Mouse (Mus musculus) frontal cortex, adult (tissue): ENCODE measurements around the gene Arl4d.
A peak's percentile ranks its signal among the peaks of the same experiment; 100 is the strongest.
"Not testable (repeated sequence)": the region's sequence is repeated elsewhere in the genome, so short reads cannot be mapped to it uniquely, and the experiment has no call there.

Experiments used
- ATAC-seq: cut with Nextera tagmentation; 2 replicates; pipeline ENCODE4 v1.9.2; 2017; ENCODE audit warnings: mild to moderate bottlenecking, moderate library complexity, mixed read lengths; ENCODE audit not compliant: low TSS enrichment

Gene Arl4d

DNA sequence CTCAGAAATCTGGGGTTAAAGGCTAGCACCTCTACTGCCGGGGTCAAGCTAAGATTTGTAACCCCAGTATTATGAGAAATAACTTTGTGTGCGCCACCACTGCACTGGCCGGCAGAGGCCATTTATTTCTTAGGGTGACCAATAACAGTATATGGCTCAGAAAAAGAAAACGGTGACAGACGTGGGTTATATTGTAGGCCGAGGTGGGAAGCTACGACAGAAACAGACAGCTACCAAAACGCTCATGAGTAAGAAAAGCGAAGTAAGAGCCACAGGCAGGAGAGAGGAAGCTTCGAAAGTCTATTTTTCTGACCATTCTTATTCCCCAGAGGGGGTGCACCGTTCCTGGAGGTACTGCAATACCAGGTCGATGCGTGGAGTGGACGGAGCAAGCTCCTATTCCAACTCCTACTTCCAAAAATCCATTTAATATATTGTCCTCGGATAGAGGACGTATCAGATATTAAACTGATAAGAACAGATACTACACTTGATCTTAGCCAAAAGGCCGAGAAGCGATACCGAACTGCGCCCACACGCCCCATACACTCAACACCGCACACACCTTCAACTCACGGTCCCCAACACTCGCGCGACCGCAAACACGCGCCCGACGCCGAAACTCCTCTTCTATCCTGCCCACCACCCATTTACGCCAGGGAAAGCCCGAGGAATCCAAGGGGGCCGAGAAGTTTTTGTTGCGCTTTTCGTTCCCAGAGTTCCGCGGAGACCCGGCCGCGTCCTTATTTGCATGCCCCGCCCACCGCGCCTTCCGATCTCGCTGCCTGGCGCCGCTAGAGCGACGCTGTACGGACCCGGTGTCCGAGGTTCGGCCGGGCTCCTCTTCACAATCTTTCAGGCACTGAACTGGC lies 19.7 kb upstream of the Arl4d start:
- peak; percentile 88 for ATAC-seq

DNA sequence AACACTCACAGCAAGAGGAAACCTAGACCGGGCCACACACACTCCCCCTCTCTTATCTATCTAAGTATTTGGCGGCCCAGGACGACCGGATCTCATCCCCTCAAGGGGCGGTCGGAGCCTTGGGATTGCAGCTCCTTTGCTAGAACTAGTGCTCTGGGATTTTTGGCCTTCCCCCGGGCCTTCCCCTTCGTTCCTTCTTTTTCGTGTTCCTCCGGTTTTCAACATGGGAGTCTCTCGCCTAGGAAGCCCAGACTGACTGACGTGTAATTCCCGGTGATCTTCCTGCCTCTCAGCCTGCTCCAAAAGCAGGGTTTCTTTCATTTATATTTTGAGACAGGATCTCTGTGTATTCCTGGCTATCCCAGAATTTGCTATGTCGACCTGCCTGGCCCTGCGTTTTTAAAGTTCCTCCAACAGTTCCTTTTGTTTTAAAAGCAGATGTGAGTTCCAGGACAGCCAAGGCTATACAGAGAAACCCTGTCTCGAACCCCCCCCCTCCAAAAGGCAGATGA lies 19.0 kb upstream of the Arl4d start:
- not testable (repeated sequence) for ATAC-seq

DNA sequence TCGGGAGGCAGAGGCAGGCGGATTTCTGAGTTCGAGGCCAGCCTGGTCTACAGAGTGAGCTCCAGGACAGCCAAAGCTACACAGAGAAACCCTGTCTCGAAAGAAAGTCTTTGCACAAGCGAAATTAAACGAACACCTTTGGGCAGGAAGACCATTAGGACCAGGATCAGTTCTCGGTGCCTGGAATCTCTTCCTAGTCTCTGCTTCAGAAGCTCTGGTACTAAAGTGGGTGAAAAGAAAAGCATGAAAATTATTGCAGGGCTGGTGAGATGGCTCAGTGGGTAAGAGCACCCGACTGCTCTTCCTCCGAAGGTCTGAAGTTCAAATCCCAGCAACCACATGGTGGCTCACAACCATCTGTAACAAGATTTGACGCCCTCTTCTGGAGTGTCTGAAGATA lies 18.2 kb upstream of the Arl4d start:
- ATAC-seq: not testable (repeated sequence)

DNA sequence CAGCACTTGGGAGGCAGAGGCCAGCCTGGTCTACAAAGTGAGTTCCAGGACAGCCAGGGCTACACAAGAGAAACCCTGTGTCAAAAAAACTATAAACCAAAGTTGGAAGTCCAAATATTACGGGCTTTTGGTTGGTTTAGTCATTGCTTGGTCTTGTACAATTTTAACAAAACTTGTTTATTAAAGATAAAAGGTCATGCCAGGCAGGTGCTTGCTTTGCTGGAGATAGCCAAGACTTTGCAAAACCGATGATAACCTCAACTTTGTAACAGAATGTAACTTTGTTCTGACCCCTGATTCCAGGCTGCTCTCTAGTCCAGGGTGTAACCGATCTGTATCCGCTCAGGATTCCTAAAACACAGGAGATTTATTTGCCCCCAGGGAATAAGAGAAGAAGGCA lies 9.0 kb upstream of the Arl4d start:
- ATAC-seq: no peak

DNA sequence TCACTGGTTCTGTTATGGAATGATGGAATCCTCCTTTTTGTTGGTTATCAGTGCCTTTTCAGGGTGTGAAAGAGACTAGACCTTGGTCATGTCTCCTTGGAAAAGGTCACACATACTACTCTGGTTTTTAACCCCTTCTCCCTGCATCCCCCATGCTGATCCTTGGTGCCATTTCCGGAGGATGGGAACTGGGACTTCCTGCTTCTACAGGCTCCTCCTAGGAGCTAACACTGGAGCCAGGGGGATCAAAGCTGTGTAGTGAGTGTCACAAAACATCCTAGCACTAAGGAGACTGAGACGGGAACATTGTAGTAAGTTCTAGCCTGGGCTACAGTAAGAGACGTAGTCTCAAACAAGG lies 7.8 kb upstream of the Arl4d start:
- peak; percentile 52; the same call in 1 of the 2 replicates for ATAC-seq

DNA sequence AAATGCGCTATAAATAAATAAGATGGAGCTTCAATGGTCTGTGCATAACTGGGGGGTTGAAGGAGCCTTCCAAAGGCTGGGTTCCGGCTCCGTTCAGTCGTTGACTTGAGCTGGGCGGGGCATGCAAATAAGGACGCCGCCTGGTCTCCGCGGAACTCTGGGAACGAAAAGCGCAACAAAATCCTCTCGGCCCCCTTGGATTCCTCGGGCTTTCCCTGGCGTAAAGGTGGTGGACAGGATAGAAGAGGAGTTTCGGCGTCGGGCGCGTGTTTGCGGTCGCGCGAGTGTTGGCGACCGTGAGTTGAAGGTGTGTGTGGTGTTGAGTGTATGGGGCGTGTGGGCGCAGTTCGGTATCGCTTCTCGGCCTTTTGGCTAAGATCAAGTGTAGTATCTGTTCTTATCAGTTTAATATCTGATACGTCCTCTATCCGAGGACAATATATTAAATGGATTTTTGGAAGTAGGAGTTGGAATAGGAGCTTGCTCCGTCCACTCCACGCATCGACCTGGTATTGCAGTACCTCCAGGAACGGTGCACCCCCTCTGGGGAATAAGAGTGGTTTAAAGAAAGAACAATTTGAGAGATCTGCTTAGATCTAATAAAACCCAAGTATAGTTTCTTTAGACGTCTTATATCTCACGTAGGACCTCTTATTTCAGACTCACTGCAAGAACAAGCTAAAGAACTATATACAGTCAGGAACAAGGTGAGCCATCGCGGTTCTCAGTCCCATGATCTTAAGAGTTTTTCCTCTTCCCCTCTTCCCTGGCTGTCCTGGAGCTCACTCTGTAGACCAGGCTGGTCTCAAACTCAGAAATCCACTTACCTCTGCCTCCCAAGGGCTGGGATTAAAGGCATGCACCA lies 7.2 kb upstream of the Arl4d start:
- ATAC-seq: peak; percentile 91

DNA sequence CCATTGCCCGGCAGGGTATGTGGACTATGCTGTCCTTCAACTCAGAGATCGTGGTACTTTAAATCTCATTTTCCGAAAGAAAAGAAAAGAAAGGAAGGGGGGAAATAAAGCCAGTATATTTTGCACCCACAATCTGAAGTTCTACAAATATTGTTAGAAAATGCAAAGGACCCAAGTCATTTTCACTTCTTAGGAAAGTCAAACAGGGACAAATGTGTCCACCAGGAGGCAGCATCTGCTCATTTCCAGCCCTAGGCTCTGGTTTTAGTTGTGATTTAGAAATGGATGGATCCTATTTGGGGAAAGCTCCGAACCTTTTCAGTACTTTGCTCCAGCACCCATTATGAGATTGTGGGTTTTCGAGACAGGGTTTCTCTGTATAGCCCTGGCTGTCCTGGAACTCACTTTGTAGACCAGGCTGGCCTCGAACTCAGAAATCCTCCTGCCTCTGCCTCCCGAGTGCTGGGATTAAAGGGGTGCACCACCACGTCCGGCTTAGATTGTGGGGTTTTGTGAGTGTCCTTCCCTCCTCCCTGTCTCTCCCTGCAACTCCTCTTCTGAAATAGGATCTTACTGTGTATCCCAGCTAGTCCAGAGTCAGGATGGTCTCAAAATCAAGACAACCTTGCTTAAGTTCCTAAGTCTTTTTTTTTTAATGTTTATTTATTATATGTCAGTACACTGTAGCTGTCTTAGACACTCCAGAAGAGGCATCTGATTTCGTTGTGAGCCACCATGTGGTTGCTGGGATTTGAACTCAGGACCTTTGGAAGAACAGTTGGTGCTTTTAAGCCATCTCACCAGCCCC lies 6.4 kb upstream of the Arl4d start:
- peak; percentile 33; the same call in 1 of the 2 replicates for ATAC-seq

- no peak for ATAC-seq
Observed at GRCm38 (mm10) chr11:101661191-101661590, 4.2 kb upstream of the Arl4d start.

GRCm38 (mm10) chr11:101661786-101662185 lies 3.6 kb upstream of the Arl4d start:
- no peak for ATAC-seq

DNA sequence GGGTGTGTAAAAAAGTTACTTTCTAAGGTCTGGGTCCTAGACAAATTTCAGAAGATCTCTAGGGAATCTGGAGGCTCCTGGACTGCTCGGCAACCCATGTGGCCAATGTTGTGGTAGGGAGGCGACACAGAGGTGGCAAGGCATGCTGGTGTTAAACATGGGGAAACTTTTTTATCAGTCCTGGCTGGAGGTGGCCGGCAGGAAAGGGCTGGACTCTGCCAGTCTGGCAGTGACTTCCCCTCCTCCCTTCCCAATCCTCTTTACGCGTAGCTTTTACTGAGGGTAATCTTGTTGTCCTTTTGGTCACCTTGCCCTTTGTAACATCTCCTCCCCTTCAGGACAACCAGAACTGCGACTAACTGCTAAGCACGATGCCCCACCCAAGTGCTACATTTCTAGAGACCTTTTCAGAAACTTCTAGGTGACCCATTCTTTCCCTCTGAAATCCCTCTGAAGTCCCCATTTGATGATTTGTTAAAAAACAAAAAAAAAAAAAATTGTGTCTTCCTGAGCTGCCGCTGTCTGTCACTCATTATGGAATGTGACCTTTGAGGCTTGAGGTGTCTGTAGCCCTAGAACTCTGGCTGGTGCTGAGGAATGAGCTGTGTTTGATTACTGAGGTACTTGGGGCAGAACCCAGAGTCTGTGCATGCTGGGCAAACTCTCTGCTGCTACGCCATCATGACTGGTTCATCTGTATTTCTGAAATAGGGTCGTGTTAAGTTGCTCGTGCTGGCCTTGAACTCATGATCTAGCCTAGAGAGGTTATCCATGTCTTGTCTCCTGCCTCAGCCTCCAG lies 1.9 kb upstream of the Arl4d start:
- no peak for ATAC-seq

- peak; percentile 43 for ATAC-seq
Observed at GRCm38 (mm10) chr11:101665636-101665992, 273 bp downstream of the Arl4d start.

DNA sequence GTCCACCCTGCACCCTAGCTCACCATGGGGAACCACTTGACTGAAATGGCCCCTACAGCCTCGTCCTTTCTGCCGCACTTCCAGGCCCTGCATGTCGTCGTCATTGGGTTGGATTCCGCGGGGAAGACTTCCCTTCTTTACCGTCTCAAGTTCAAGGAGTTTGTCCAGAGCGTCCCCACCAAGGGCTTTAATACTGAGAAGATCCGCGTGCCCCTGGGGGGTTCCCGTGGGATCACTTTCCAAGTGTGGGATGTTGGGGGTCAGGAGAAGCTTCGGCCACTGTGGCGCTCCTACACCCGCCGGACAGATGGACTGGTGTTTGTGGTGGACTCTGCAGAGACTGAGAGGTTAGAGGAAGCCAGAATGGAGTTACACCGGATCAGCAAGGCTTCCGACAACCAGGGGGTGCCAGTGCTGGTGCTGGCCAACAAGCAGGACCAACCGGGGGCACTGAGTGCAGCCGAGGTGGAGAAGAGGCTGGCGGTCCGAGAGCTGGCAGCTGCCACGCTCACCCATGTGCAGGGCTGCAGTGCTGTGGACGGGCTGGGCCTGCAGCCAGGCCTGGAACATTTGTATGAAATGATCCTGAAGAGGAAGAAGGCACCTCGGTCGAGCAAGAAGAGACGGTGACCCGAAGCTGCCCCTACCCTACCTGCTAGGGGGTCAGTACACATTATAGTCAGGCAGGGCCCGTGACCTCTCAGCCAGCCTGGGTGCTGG lies 1.4 kb downstream of the Arl4d start:
- ATAC-seq: no peak

DNA sequence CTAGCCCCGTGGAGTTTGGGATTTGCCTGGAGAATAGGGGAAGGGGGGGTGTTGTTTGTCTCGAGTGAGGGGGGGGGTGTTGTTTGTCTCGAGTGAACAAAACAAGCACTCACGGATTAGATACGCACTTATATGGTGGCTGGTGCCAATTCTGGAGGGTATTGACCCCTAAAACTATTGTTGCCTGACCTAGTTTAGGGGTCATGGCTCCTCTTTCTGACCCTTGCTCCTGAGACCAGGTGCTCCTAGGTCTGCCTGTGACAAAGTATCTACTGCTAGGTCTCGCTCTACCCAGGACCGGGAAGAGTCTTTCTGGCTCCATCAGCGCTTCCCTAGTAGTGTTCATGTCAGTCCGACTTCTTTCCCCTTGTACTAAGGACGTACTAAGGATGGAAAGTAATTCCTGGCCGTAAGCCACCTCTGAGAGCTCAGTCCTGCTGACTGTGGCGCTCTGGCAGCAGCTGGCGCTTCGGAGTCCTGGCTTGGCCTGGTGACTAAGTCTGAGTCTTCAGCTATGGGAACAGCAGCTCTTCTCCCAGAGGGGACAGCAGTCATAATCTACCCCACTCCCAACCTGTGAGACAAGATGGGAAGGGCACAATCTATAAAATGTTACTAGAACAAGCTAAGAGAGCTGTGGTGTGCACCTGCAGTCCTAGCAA lies 2.7 kb downstream of the Arl4d start:
- ATAC-seq: peak; percentile 35

DNA sequence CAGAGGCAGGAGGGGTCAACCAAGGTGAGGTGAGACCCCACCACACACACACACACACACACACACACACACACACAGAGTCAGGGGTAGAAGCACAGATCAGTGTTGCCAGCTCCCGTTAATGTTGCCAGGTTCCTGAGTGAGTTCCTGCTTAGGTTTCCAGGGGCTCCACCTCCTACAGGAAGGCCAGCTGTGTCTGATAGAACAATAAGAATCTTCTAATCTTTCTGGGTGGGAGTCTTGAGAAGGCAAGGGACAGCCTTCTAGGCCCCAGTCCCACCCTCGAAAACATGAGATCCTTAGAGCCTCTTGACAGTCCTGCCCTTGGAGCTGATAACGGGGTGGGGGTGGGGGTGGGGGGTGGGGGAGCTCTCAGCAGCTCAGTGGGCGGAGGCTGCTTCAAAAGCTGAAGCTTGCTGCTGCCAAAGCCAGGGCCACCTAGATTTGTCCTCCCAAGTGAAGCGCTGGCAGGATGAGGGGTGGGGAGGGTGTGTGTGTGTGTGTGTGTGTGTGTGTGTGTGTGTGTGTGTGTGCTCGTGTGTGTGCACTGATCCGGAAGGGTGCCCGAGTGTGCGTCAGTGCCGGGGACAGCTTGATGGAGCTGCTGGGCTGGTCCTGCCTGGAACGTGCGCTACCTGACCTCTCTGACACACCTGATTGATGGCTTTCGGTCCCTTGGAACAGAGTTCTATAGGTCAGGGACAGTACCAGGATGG lies 3.4 kb downstream of the Arl4d start:
- ATAC-seq: no peak

- no peak for ATAC-seq
Observed at GRCm38 (mm10) chr11:101670334-101670733, 5.0 kb downstream of the Arl4d start.

GRCm38 (mm10) chr11:101671255-101671654 lies 5.9 kb downstream of the Arl4d start:
- no peak for ATAC-seq

GRCm38 (mm10) chr11:101673010-101673642 lies 7.8 kb downstream of the Arl4d start:
- peak; percentile 92 for ATAC-seq

DNA sequence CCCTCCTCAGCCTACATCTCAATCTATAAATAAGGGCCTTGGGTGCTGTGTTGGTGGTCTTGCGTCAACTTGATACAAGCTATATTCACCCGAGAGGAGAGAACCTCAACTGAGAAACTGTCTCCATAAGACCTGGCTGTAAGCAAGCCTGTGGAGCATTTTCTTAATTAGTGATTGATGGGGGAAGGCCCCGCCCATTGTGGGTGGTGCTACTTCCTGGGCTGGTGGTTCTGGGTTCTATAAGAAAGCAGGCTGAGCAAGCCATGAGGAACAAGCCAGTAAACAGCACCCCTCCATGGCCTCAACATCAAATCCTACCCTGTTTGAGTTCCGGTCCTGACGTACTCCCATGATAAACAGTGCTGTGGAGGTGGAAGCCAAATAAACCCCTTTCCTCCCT lies 8.8 kb downstream of the Arl4d start:
- ATAC-seq: no peak

DNA sequence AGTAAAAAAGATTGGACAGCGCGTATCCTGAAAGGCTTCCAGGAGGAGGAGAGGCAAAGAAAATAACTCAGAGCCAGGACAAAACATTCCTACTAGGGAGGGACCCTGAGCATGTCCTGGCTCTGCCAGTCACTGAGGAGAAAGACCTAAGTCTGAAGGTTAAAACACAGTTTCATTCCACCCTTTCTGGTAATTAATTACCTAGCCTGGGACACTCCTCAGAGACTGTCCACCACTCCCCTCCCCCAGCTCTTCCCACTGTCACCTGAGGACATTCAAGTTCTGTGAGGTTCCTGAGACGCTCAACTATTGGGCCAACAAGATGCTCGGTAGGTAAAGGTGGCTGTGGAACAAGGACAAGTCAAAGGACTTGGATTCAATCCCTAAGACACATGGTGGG lies 10.0 kb downstream of the Arl4d start:
- no peak for ATAC-seq
